Mouse (Mus musculus): ENCODE measurements around the gene Nlrp9c.
"Not testable (repeated sequence)": the region's sequence is repeated elsewhere in the genome, so short reads cannot be mapped to it uniquely, and the experiment has no call there.

- not testable (repeated sequence) for TF ChIP-seq CTCF (IDR thresholded peaks at IDR 0.05; ENCODE audit: low read depth, low read length); GATA1 (IDR thresholded peaks at IDR 0.05; ENCODE audit: borderline replicate concordance, low read length); TAL1 (conservative IDR thresholded peaks at IDR 0.05; ENCODE audit: low read depth, low read length); POLR2AphosphoS5 (IDR thresholded peaks at IDR 0.05; ENCODE audit: insufficient replicate concordance, low read depth, low read length); GATA2 (IDR thresholded peaks at IDR 0.05; ENCODE audit: borderline replicate concordance, low read depth, low read length)
Observed at GRCm38 (mm10) chr7:26352258-26352657, 51.2 kb downstream of the Nlrp9c start.
